Mouse (Mus musculus) forebrain, embryonic 11.5 days (tissue): Measurements from ENCODE around the gene Xrra1. TPM values are rescaled to one million over a fixed set of nuclear protein-coding genes. Genes with fewer than 3 reads are reported as not detected.

ENCODE experiments used
- polyA plus RNA-seq: library from polyadenylated mRNA; unstranded; fragments of >200 nt; fragmentation: Nextera tagmentation; extraction: Ambion mirVana; gene quantifications from 2 replicates; pipeline ENCODE4 v1.2.1, GENCODE M21; 2014

The Xrra1 gene
- polyA plus RNA-seq, 1 experiment from 2014 or later, result 0.56 TPM

Other genes with a start within 250 kb of the Xrra1 start
- 0.20 and 0.29 TPM in 2 replicates for gene Tpbgl, start 232.0 kb upstream of the Xrra1 start, polyA plus RNA-seq
- gene Slco2b1, start 147.8 kb upstream of the Xrra1 start, polyA plus RNA-seq, result 2.2 and 2.4 TPM in 2 replicates
- gene Olfr520, start 128.8 kb upstream of the Xrra1 start, polyA plus RNA-seq, result not detected in 2 replicates
- not detected in 2 replicates for gene Olfr521, start 95.6 kb upstream of the Xrra1 start, polyA plus RNA-seq
- 1.2 and 2.3 TPM in 2 replicates for gene Neu3, start 30.7 kb upstream of the Xrra1 start, polyA plus RNA-seq
- 332 and 344 TPM in 2 replicates for gene Spcs2, start 4.3 kb downstream of the Xrra1 start, polyA plus RNA-seq
- 7.8 and 7.9 TPM in 2 replicates for gene Rnf169, start 121.3 kb downstream of the Xrra1 start, polyA plus RNA-seq
- 0.25 and 0.47 TPM in 2 replicates for gene Chrdl2, start 147.1 kb downstream of the Xrra1 start, polyA plus RNA-seq